Mouse (Mus musculus): ENCODE results near the gene Rbpj. TPM values are rescaled to one million over a fixed set of nuclear protein-coding genes. Genes with fewer than 3 reads are reported as not detected.
"Not testable (repeated sequence)": the region's sequence is repeated elsewhere in the genome, so short reads cannot be mapped to it uniquely, and the experiment has no call there.

Rbpj gene
- polyA plus RNA-seq, 1 experiment from 2014 or later, result 49.8 TPM

GRCm38 (mm10) chr5:53670321-53670938, 204.5 kb downstream of the Rbpj start:
- TF ChIP-seq CTCF (IDR thresholded peaks at IDR 0.05; ENCODE audit: low read depth), result no peak
- Histone ChIP-seq H3K4me1 (ENCODE audit: insufficient read depth) (no peaks in the 10 kb centered on the region), H3K9ac (no peak overlapping the region), H3K27me3 (ENCODE audit: insufficient read depth, low read length) (no peaks in the 10 kb centered on the region), H3K4me3 (ENCODE audit: low read depth, low read length) (no peak overlapping the region), H3K4me2 (no peak overlapping the region), H3K27ac (ENCODE audit: low read depth) (peak overlapping the region; percentile 50; the same call in 1 of the 2 replicates), H3K36me3 (ENCODE audit: insufficient read depth) (no peaks in the 10 kb centered on the region), H3K9me3 (ENCODE audit: low read depth, low read length) (no peaks in the 10 kb centered on the region)
- ATAC-seq (ENCODE audit: insufficient read depth), result 0 out of 2 replicates have a peak, but pooled peaks have one; percentile 41
- WGBS, result 66% methylated on average over 10 of the region's 10 CpGs
- no peak for DNase-seq

GRCm38 (mm10) chr5:53671507-53671906, 205.6 kb downstream of the Rbpj start:
- 71% methylated on average over 4 of the region's 4 CpGs for WGBS
- Histone ChIP-seq H3K36me3 (ENCODE audit: insufficient read depth) (no peaks in the 10 kb centered on the region), H3K27ac (ENCODE audit: low read depth) (no peak overlapping the region), H3K9me3 (ENCODE audit: low read depth, low read length) (no peaks in the 10 kb centered on the region), H3K4me2 (no peak overlapping the region), H3K4me3 (ENCODE audit: low read depth, low read length) (no peak overlapping the region), H3K27me3 (ENCODE audit: insufficient read depth, low read length) (no peaks in the 10 kb centered on the region), H3K9ac (no peak overlapping the region), H3K4me1 (ENCODE audit: insufficient read depth) (no peaks in the 10 kb centered on the region)
- DNase-seq (no peak), ATAC-seq (ENCODE audit: insufficient read depth) (no peak)
- no peak for TF ChIP-seq CTCF (IDR thresholded peaks at IDR 0.05; ENCODE audit: low read depth)

GRCm38 (mm10) chr5:53672352-53672751, 206.4 kb downstream of the Rbpj start:
- ATAC-seq (ENCODE audit: insufficient read depth), result peak; percentile 87
- 23% methylated on average over 5 of the region's 5 CpGs for WGBS

GRCm38 (mm10) chr5:53673493-53674150, 207.7 kb downstream of the Rbpj start:
- H3K9me3 ChIP-seq (ENCODE audit: low read depth, low read length); H3K4me3 ChIP-seq (ENCODE audit: low read depth, low read length); H3K9ac ChIP-seq; H3K36me3 ChIP-seq (ENCODE audit: insufficient read depth); H3K27me3 ChIP-seq (ENCODE audit: insufficient read depth, low read length); H3K27ac ChIP-seq (ENCODE audit: low read depth); ATAC-seq (ENCODE audit: insufficient read depth); DNase-seq; H3K4me2 ChIP-seq; H3K4me1 ChIP-seq (ENCODE audit: insufficient read depth): not testable (repeated sequence)
- 84% methylated on average over 6 of the region's 6 CpGs for WGBS

More at GRCm38 (mm10) chr5:53672352-53672751, 206.4 kb downstream of the Rbpj start:
- no peak overlapping the region for H3K4me2 ChIP-seq
- H3K9ac ChIP-seq, result no peak overlapping the region
- no peak overlapping the region for H3K4me3 ChIP-seq (ENCODE audit: low read depth, low read length)
- no peak overlapping the region for H3K27ac ChIP-seq (ENCODE audit: low read depth)
- H3K27me3 ChIP-seq (ENCODE audit: insufficient read depth, low read length), result no peaks in the 10 kb centered on the region
- H3K36me3 ChIP-seq (ENCODE audit: insufficient read depth), result no peaks in the 10 kb centered on the region
- peak; percentile 90 for DNase-seq
- no peaks in the 10 kb centered on the region for H3K4me1 ChIP-seq (ENCODE audit: insufficient read depth)
- TF ChIP-seq CTCF (IDR thresholded peaks at IDR 0.05; ENCODE audit: low read depth), result peak; percentile 84
- H3K9me3 ChIP-seq (ENCODE audit: low read depth, low read length), result no peaks in the 10 kb centered on the region

GRCm38 (mm10) chr5:53676671-53677070, 210.7 kb downstream of the Rbpj start:
- no peak for DNase-seq
- peak; percentile 55; the same call in 1 of the 2 replicates for ATAC-seq (ENCODE audit: insufficient read depth)
- H3K36me3 ChIP-seq (ENCODE audit: insufficient read depth), result no peaks in the 10 kb centered on the region
- no peaks in the 10 kb centered on the region for H3K4me1 ChIP-seq (ENCODE audit: insufficient read depth)
- 43% methylated on average over 8 of the region's 8 CpGs for WGBS
- no peaks in the 10 kb centered on the region for H3K9me3 ChIP-seq (ENCODE audit: low read depth, low read length)
- H3K4me3 ChIP-seq (ENCODE audit: low read depth, low read length), result no peak overlapping the region
- H3K27me3 ChIP-seq (ENCODE audit: insufficient read depth, low read length), result no peaks in the 10 kb centered on the region
- no peak overlapping the region for H3K9ac ChIP-seq
- H3K27ac ChIP-seq (ENCODE audit: low read depth), result no peak overlapping the region; the same call in 1 of the 2 replicates
- H3K4me2 ChIP-seq, result no peak overlapping the region
- TF ChIP-seq CTCF (IDR thresholded peaks at IDR 0.05; ENCODE audit: low read depth), result no peak

- 54% methylated on average over 13 of the region's 13 CpGs for WGBS
Measured at GRCm38 (mm10) chr5:53678036-53678767, 212.2 kb downstream of the Rbpj start.

GRCm38 (mm10) chr5:53679651-53680050, 213.7 kb downstream of the Rbpj start:
- no peaks in the 10 kb centered on the region for H3K9me3 ChIP-seq (ENCODE audit: low read depth, low read length)
- H3K36me3 ChIP-seq (ENCODE audit: insufficient read depth), result no peaks in the 10 kb centered on the region
- 0 out of 2 replicates have a peak, but pooled peaks cover 2% of the 10 kb centered on the region for H3K4me1 ChIP-seq (ENCODE audit: insufficient read depth)
- no peaks in the 10 kb centered on the region for H3K27me3 ChIP-seq (ENCODE audit: insufficient read depth, low read length)
- ATAC-seq (ENCODE audit: insufficient read depth) (no peak), DNase-seq (no peak)
- no peak overlapping the region for H3K27ac ChIP-seq (ENCODE audit: low read depth)
- H3K4me3 ChIP-seq (ENCODE audit: low read depth, low read length), result no peak overlapping the region
- no peak overlapping the region for H3K4me2 ChIP-seq
- 56% methylated on average over 6 of the region's 6 CpGs for WGBS
- H3K9ac ChIP-seq, result no peak overlapping the region
- no peak for TF ChIP-seq CTCF (IDR thresholded peaks at IDR 0.05; ENCODE audit: low read depth)

More at GRCm38 (mm10) chr5:53678036-53678767, 212.2 kb downstream of the Rbpj start:
- Histone ChIP-seq H3K4me3 (ENCODE audit: low read depth, low read length) (no peak overlapping the region), H3K4me1 (ENCODE audit: insufficient read depth) (no peaks in the 10 kb centered on the region), H3K27ac (ENCODE audit: low read depth) (no peak overlapping the region), H3K4me2 (no peak overlapping the region), H3K27me3 (ENCODE audit: insufficient read depth, low read length) (no peaks in the 10 kb centered on the region), H3K36me3 (ENCODE audit: insufficient read depth) (no peaks in the 10 kb centered on the region), H3K9ac (no peak overlapping the region), H3K9me3 (ENCODE audit: low read depth, low read length) (no peaks in the 10 kb centered on the region)
- ATAC-seq (ENCODE audit: insufficient read depth), result no peak
- no peak for TF ChIP-seq CTCF (IDR thresholded peaks at IDR 0.05; ENCODE audit: low read depth)
- DNase-seq, result no peak

Data from lung, embryonic 14.5 days (tissue).